Mouse (Mus musculus): ENCODE measurements around the gene Ddx54. TPM values are rescaled to one million over a fixed set of nuclear protein-coding genes. Genes with fewer than 3 reads are reported as not detected.
A peak's percentile ranks its signal among the peaks of the same experiment; 100 is the strongest.

Ddx54 gene
- polyA plus RNA-seq, 1 experiment = 80.8 TPM

GRCm38 (mm10) chr5:120600946-120601668, 11.4 kb upstream of the Ddx54 start:
- Histone ChIP-seq H3K27ac (ENCODE audit: insufficient read depth, low read length) (no peak overlapping the region), H3K36me3 (ENCODE audit: control insufficient read depth, insufficient read depth, low read length) (no peaks in the 10 kb centered on the region), H3K4me1 (ENCODE audit: control insufficient read depth, insufficient read depth, insufficient read length) (no peaks in the 10 kb centered on the region; the same call in 1 of the 2 replicates), H3K4me3 (ENCODE audit: extremely low read depth, insufficient read depth, insufficient read length) (no peak overlapping the region), H3K27me3 (ENCODE audit: control insufficient read depth, insufficient read depth, low read length) (no peaks in the 10 kb centered on the region)
- no peak for DNase-seq (ENCODE audit: low read depth in 1 of 2, low spot score in 2 of 2)
- TF ChIP-seq CTCF (IDR thresholded peaks at IDR 0.05; ENCODE audit: extremely low read depth, insufficient read depth, insufficient read length, insufficient replicate concordance) (peak; percentile 45; the same call in 1 of the 2 replicates), POLR2A (IDR thresholded peaks at IDR 0.05; ENCODE audit: low read depth, low read length) (no peak)
- WGBS = 79% methylated on average over 11 of the region's 11 CpGs

- WGBS = 96% methylated on average over 12 of the region's 12 CpGs
- no peaks in the 10 kb centered on the region; the same call in 1 of the 2 replicates for H3K4me1 ChIP-seq (ENCODE audit: control insufficient read depth, insufficient read depth, insufficient read length)
Observed at GRCm38 (mm10) chr5:120602210-120602609, 10.3 kb upstream of the Ddx54 start.

GRCm38 (mm10) chr5:120603515-120603914, 9.0 kb upstream of the Ddx54 start:
- no peak overlapping the region for H3K4me3 ChIP-seq (ENCODE audit: extremely low read depth, insufficient read depth, insufficient read length)
- no peaks in the 10 kb centered on the region; the same call in 1 of the 2 replicates for H3K4me1 ChIP-seq (ENCODE audit: control insufficient read depth, insufficient read depth, insufficient read length)
- H3K27me3 ChIP-seq (ENCODE audit: control insufficient read depth, insufficient read depth, low read length) = no peaks in the 10 kb centered on the region
- no peak for TF ChIP-seq CTCF (IDR thresholded peaks at IDR 0.05; ENCODE audit: extremely low read depth, insufficient read depth, insufficient read length, insufficient replicate concordance)
- TF ChIP-seq POLR2A (IDR thresholded peaks at IDR 0.05; ENCODE audit: low read depth, low read length) = no peak
- 89% methylated on average over 7 of the region's 7 CpGs for WGBS
- no peak for DNase-seq (ENCODE audit: low read depth in 1 of 2, low spot score in 2 of 2)
- no peaks in the 10 kb centered on the region for H3K36me3 ChIP-seq (ENCODE audit: control insufficient read depth, insufficient read depth, low read length)
- no peak overlapping the region for H3K27ac ChIP-seq (ENCODE audit: insufficient read depth, low read length)

More at GRCm38 (mm10) chr5:120602210-120602609, 10.3 kb upstream of the Ddx54 start:
- H3K4me3 ChIP-seq (ENCODE audit: extremely low read depth, insufficient read depth, insufficient read length) = no peak overlapping the region
- no peak for DNase-seq (ENCODE audit: low read depth in 1 of 2, low spot score in 2 of 2)
- no peak overlapping the region for H3K27ac ChIP-seq (ENCODE audit: insufficient read depth, low read length)
- TF ChIP-seq POLR2A (IDR thresholded peaks at IDR 0.05; ENCODE audit: low read depth, low read length) (no peak), CTCF (IDR thresholded peaks at IDR 0.05; ENCODE audit: extremely low read depth, insufficient read depth, insufficient read length, insufficient replicate concordance) (no peak)
- no peaks in the 10 kb centered on the region for H3K27me3 ChIP-seq (ENCODE audit: control insufficient read depth, insufficient read depth, low read length)
- H3K36me3 ChIP-seq (ENCODE audit: control insufficient read depth, insufficient read depth, low read length) = no peaks in the 10 kb centered on the region

- TF ChIP-seq CTCF (IDR thresholded peaks at IDR 0.05; ENCODE audit: extremely low read depth, insufficient read depth, insufficient read length, insufficient replicate concordance) (peak; percentile 56; the same call in 1 of the 2 replicates), POLR2A (IDR thresholded peaks at IDR 0.05; ENCODE audit: low read depth, low read length) (no peak)
- DNase-seq (ENCODE audit: low read depth in 1 of 2, low spot score in 2 of 2) = peak; percentile 53 to 82
- H3K4me1 ChIP-seq (ENCODE audit: control insufficient read depth, insufficient read depth, insufficient read length) = no peaks in the 10 kb centered on the region; the same call in 1 of the 2 replicates
- no peaks in the 10 kb centered on the region for H3K27me3 ChIP-seq (ENCODE audit: control insufficient read depth, insufficient read depth, low read length)
- no peak overlapping the region for H3K27ac ChIP-seq (ENCODE audit: insufficient read depth, low read length)
- 3% methylated on average over 6 of the region's 6 CpGs for WGBS
- H3K36me3 ChIP-seq (ENCODE audit: control insufficient read depth, insufficient read depth, low read length) = no peaks in the 10 kb centered on the region
- H3K4me3 ChIP-seq (ENCODE audit: extremely low read depth, insufficient read depth, insufficient read length) = no peak overlapping the region
Observed at GRCm38 (mm10) chr5:120604839-120605238, 7.7 kb upstream of the Ddx54 start.

GRCm38 (mm10) chr5:120605241-120605661, 7.3 kb upstream of the Ddx54 start:
- DNase-seq (ENCODE audit: low read depth in 1 of 2, low spot score in 2 of 2) = no peak
- Histone ChIP-seq H3K36me3 (ENCODE audit: control insufficient read depth, insufficient read depth, low read length) (no peaks in the 10 kb centered on the region), H3K4me3 (ENCODE audit: extremely low read depth, insufficient read depth, insufficient read length) (peak overlapping the region; percentile 5; the same call in 1 of the 2 replicates), H3K27ac (ENCODE audit: insufficient read depth, low read length) (no peak overlapping the region), H3K4me1 (ENCODE audit: control insufficient read depth, insufficient read depth, insufficient read length) (no peaks in the 10 kb centered on the region; the same call in 1 of the 2 replicates), H3K27me3 (ENCODE audit: control insufficient read depth, insufficient read depth, low read length) (no peaks in the 10 kb centered on the region)
- TF ChIP-seq POLR2A (IDR thresholded peaks at IDR 0.05; ENCODE audit: low read depth, low read length) (no peak), CTCF (IDR thresholded peaks at IDR 0.05; ENCODE audit: extremely low read depth, insufficient read depth, insufficient read length, insufficient replicate concordance) (no peak)
- WGBS = 8% methylated on average over 10 of the region's 10 CpGs

- Histone ChIP-seq H3K27ac (ENCODE audit: insufficient read depth, low read length) (no peak overlapping the region), H3K27me3 (ENCODE audit: control insufficient read depth, insufficient read depth, low read length) (no peaks in the 10 kb centered on the region), H3K36me3 (ENCODE audit: control insufficient read depth, insufficient read depth, low read length) (no peaks in the 10 kb centered on the region), H3K4me3 (ENCODE audit: extremely low read depth, insufficient read depth, insufficient read length) (no peak overlapping the region), H3K4me1 (ENCODE audit: control insufficient read depth, insufficient read depth, insufficient read length) (no peaks in the 10 kb centered on the region; the same call in 1 of the 2 replicates)
- no peak for TF ChIP-seq POLR2A (IDR thresholded peaks at IDR 0.05; ENCODE audit: low read depth, low read length)
- peak; percentile 77; the same call in 1 of the 2 replicates for TF ChIP-seq CTCF (IDR thresholded peaks at IDR 0.05; ENCODE audit: extremely low read depth, insufficient read depth, insufficient read length, insufficient replicate concordance)
- DNase-seq (ENCODE audit: low read depth in 1 of 2, low spot score in 2 of 2) = peak; percentile 77 to 80
- 2% methylated on average over 8 of the region's 8 CpGs for WGBS
Observed at GRCm38 (mm10) chr5:120605688-120606087, 6.9 kb upstream of the Ddx54 start.
